In the genomic region with DNA sequence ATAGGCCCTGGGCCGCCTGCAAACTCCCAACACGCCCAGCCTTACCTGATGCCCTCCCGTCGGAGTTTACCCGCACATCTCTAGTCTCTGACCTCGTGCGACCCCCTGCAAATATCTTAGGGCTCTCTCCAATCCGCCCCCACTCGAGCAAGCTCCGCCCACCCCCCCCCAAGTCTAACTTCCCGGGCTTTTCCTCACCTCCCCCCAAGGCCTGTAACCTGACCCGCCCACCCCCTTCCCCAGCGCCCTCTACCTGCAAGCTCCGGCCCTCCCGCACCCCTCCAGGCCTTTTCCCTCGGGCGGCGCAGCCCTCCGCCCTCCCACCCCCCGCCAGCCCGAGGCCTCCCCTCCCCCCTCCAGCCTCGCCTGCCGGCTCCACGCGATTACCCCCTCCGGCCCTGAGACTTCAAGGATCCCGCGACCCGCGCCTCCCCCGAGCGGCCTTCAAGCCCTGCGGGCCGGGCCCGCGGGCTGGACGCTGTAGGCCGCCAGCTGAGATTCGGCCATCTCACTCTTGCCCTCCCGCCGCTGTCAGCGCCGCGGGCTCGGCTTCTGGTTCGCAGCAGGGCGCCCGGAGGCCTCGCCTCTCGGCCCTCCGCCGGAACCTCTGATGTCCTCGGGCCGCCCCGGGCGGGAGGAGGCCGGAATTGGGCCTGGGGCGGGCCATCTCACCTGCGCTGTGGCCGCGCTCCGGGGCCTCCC, we compare ENCODE assay signal across 8 mouse cellular contexts. TPM values are rescaled to one million over a fixed set of nuclear protein-coding genes. Genes with fewer than 3 reads are reported as not detected.
DNase-seq lines count a peak whose midpoint lies in the region; ATAC-seq lines count a peak whose summit lies in the region.

No protein-coding gene starts in this region.

- H3K4me3 ChIP-seq in hindbrain, embryonic 15.5 days, result peak overlapping the region; percentile 98
- peak overlapping the region; percentile 98 for H3K4me3 ChIP-seq in liver, embryonic 15.5 days (replicated peaks)
- H3K4me3 ChIP-seq in stomach, embryonic 14.5 days (ENCODE audit: low read depth, low read length), result peak overlapping the region; percentile 99

- peak overlapping the region; percentile 84 for H3K27ac ChIP-seq in hindbrain, embryonic 15.5 days (replicated peaks)
- H3K27ac ChIP-seq in liver, embryonic 15.5 days (replicated peaks), result peak overlapping the region; percentile 93
- peak overlapping the region; percentile 96 for H3K27ac ChIP-seq in stomach, embryonic 14.5 days (ENCODE audit: low read length)

- H3K4me2 ChIP-seq in hindbrain, embryonic 15.5 days, result peak overlapping the region; percentile 91
- peak overlapping the region; percentile 91 for H3K4me2 ChIP-seq in liver, embryonic 15.5 days
- peak overlapping the region; percentile 88 for H3K4me2 ChIP-seq in stomach, embryonic 14.5 days (replicated peaks; ENCODE audit: low read depth, low read length)

- H3K4me1 ChIP-seq in hindbrain, embryonic 15.5 days (replicated peaks), result peaks cover 50% of the 10 kb centered on the region
- H3K4me1 ChIP-seq in liver, embryonic 15.5 days (replicated peaks), result peaks cover 71% of the 10 kb centered on the region
- peaks cover 31% of the 10 kb centered on the region for H3K4me1 ChIP-seq in stomach, embryonic 14.5 days (ENCODE audit: control insufficient read depth, insufficient read depth, low read length)

- H3K27me3 ChIP-seq in hindbrain, embryonic 15.5 days, result no peaks in the 10 kb centered on the region
- H3K27me3 ChIP-seq in liver, embryonic 15.5 days, result no peaks in the 10 kb centered on the region
- no peaks in the 10 kb centered on the region for H3K27me3 ChIP-seq in stomach, embryonic 14.5 days (ENCODE audit: control insufficient read depth, insufficient read depth, low read length)

- peaks cover 9% of the 10 kb centered on the region for H3K36me3 ChIP-seq in hindbrain, embryonic 15.5 days
- peaks cover 37% of the 10 kb centered on the region for H3K36me3 ChIP-seq in liver, embryonic 15.5 days (replicated peaks)
- H3K36me3 ChIP-seq in stomach, embryonic 14.5 days (ENCODE audit: control insufficient read depth, insufficient read depth, low read length), result peaks cover 13% of the 10 kb centered on the region

- peak; percentile 49 for ATAC-seq in hindbrain, embryonic 15.5 days (ENCODE audit: low FRiP score, low read depth)
- peak; percentile 37 for ATAC-seq in liver, embryonic 15.5 days (ENCODE audit: insufficient read depth)
- peak; percentile 37; the same call in 1 of the 2 replicates for ATAC-seq in stomach, embryonic 14.5 days (ENCODE audit: insufficient number of reproducible peaks, insufficient read depth, low FRiP score, low read depth)
- no peak for ATAC-seq in erythroid progenitor cell, adult 5-6 weeks (replicated peaks; ENCODE audit: low FRiP score, poor library complexity, severe bottlenecking)

- no peaks in the 10 kb centered on the region for H3K9me3 ChIP-seq in hindbrain, embryonic 15.5 days
- no peaks in the 10 kb centered on the region for H3K9me3 ChIP-seq in liver, embryonic 15.5 days (replicated peaks)
- H3K9me3 ChIP-seq in stomach, embryonic 14.5 days (ENCODE audit: control insufficient read depth, low read depth, low read length), result no peaks in the 10 kb centered on the region

- DNase-seq in adrenal gland, postnatal 36 days, result peak; percentile 54 to 56
- no peak for DNase-seq in adrenal gland, postnatal 25 days
- DNase-seq in 3134 (ENCODE audit: extremely low read depth, insufficient read length, low spot score), result peak; percentile 54
- peak; percentile 64 for DNase-seq in embryo, embryonic 10 days (ENCODE audit: low spot score)

- H3K9ac ChIP-seq in hindbrain, embryonic 15.5 days, result peak overlapping the region; percentile 98
- H3K9ac ChIP-seq in liver, embryonic 15.5 days, result peak overlapping the region; percentile 98
- peak overlapping the region; percentile 96 for H3K9ac ChIP-seq in stomach, embryonic 14.5 days (replicated peaks; ENCODE audit: low read depth, low read length)

- under 1% methylated on average over 53 of the region's 62 CpGs for WGBS in hindbrain, embryonic 15.5 days
- WGBS in liver, embryonic 15.5 days (ENCODE audit: insufficient replicate concordance), result under 1% methylated on average over 59 of the region's 62 CpGs
- WGBS in stomach, embryonic 14.5 days, result under 1% methylated on average over 61 of the region's 62 CpGs

RNA-seq across cellular contexts. Expression of a gene that starts 0.5 kb away (rescaled TPM):
- total RNA-seq in adrenal gland, postnatal 36 days (2021), result 10 to 100 TPM; 73.9 to 80.0 TPM
- 73.9 and 76.0 TPM in 2 replicates for total RNA-seq in adrenal gland, postnatal 25 days (2021)
- 13.6 and 16.1 TPM in 2 replicates for polyA plus RNA-seq in hindbrain, embryonic 15.5 days (2015; fragmentation: Nextera tagmentation; extraction: Ambion mirVana)
- polyA plus RNA-seq in liver, embryonic 15.5 days (2015; fragmentation: Nextera tagmentation; extraction: Ambion mirVana), result 6.2 and 7.2 TPM in 2 replicates
- polyA plus RNA-seq in stomach, embryonic 14.5 days (2014; fragmentation: Nextera tagmentation; extraction: Ambion mirVana), result 25.1 and 25.7 TPM in 2 replicates
- 24.3 and 25.6 TPM in 2 replicates for total RNA-seq in erythroid progenitor cell, adult 5-6 weeks (2015; ENCODE audit: low replicate concordance)
- total RNA-seq in erythroid progenitor cell, adult 5-6 weeks (2017; ENCODE audit: low replicate concordance), result 11.8 and 16.9 TPM in 2 replicates

RNA-seq across cellular contexts. Expression of a gene that starts 1.0 kb away (rescaled TPM):
- total RNA-seq in adrenal gland, postnatal 36 days (2021), result 10 to 100 TPM; 63.8 to 83.7 TPM
- total RNA-seq in adrenal gland, postnatal 25 days (2021), result 75.1 and 83.9 TPM in 2 replicates
- 62.5 and 65.9 TPM in 2 replicates for polyA plus RNA-seq in hindbrain, embryonic 15.5 days (2015; fragmentation: Nextera tagmentation; extraction: Ambion mirVana)
- 27.9 and 36.1 TPM in 2 replicates for polyA plus RNA-seq in liver, embryonic 15.5 days (2015; fragmentation: Nextera tagmentation; extraction: Ambion mirVana)
- 64.6 and 65.7 TPM in 2 replicates for polyA plus RNA-seq in stomach, embryonic 14.5 days (2014; fragmentation: Nextera tagmentation; extraction: Ambion mirVana)
- total RNA-seq in erythroid progenitor cell, adult 5-6 weeks (2015; ENCODE audit: low replicate concordance), result 7.9 and 13.4 TPM in 2 replicates
- total RNA-seq in erythroid progenitor cell, adult 5-6 weeks (2017; ENCODE audit: low replicate concordance), result 18.4 and 23.1 TPM in 2 replicates

RNA-seq across cellular contexts. Expression of a gene that starts 14.1 kb away (rescaled TPM):
- 1 to 10 TPM; 2.5 to 2.9 TPM for total RNA-seq in adrenal gland, postnatal 36 days (2021)
- total RNA-seq in adrenal gland, postnatal 25 days (2021), result 3.1 and 3.8 TPM in 2 replicates
- 3.1 and 3.6 TPM in 2 replicates for polyA plus RNA-seq in hindbrain, embryonic 15.5 days (2015; fragmentation: Nextera tagmentation; extraction: Ambion mirVana)
- 55.3 and 58.3 TPM in 2 replicates for polyA plus RNA-seq in liver, embryonic 15.5 days (2015; fragmentation: Nextera tagmentation; extraction: Ambion mirVana)
- polyA plus RNA-seq in stomach, embryonic 14.5 days (2014; fragmentation: Nextera tagmentation; extraction: Ambion mirVana), result 4.6 and 5.0 TPM in 2 replicates
- total RNA-seq in erythroid progenitor cell, adult 5-6 weeks (2015; ENCODE audit: low replicate concordance), result 98.7 and 109 TPM in 2 replicates
- total RNA-seq in erythroid progenitor cell, adult 5-6 weeks (2017; ENCODE audit: low replicate concordance), result 54.7 and 70.5 TPM in 2 replicates

RNA-seq across cellular contexts. Expression of a gene that starts 24.5 kb away (rescaled TPM):
- 10 to 100 TPM; 33.9 to 37.4 TPM for total RNA-seq in adrenal gland, postnatal 36 days (2021)
- 19.6 and 22.3 TPM in 2 replicates for total RNA-seq in adrenal gland, postnatal 25 days (2021)
- 18.8 and 24.5 TPM in 2 replicates for polyA plus RNA-seq in hindbrain, embryonic 15.5 days (2015; fragmentation: Nextera tagmentation; extraction: Ambion mirVana)
- 22.8 and 23.1 TPM in 2 replicates for polyA plus RNA-seq in liver, embryonic 15.5 days (2015; fragmentation: Nextera tagmentation; extraction: Ambion mirVana)
- polyA plus RNA-seq in stomach, embryonic 14.5 days (2014; fragmentation: Nextera tagmentation; extraction: Ambion mirVana), result 73.1 and 83.4 TPM in 2 replicates
- 10.9 and 16.2 TPM in 2 replicates for total RNA-seq in erythroid progenitor cell, adult 5-6 weeks (2015; ENCODE audit: low replicate concordance)
- 7.6 and 8.1 TPM in 2 replicates for total RNA-seq in erythroid progenitor cell, adult 5-6 weeks (2017; ENCODE audit: low replicate concordance)

RNA-seq across cellular contexts. Expression of a gene that starts 35.7 kb away (rescaled TPM):
- total RNA-seq in adrenal gland, postnatal 36 days (2021), result under 1 TPM in 1 of 2 experiments, not detected in 1; 0.46 TPM
- total RNA-seq in adrenal gland, postnatal 25 days (2021), result not detected in 2 replicates
- 1.2 and 1.7 TPM in 2 replicates for polyA plus RNA-seq in hindbrain, embryonic 15.5 days (2015; fragmentation: Nextera tagmentation; extraction: Ambion mirVana)
- 8.1 and 8.7 TPM in 2 replicates for polyA plus RNA-seq in liver, embryonic 15.5 days (2015; fragmentation: Nextera tagmentation; extraction: Ambion mirVana)
- polyA plus RNA-seq in stomach, embryonic 14.5 days (2014; fragmentation: Nextera tagmentation; extraction: Ambion mirVana), result 2.8 and 5.0 TPM in 2 replicates
- total RNA-seq in erythroid progenitor cell, adult 5-6 weeks (2015; ENCODE audit: low replicate concordance), result 12.2 and 21.6 TPM in 2 replicates
- 1.1 and 13.2 TPM in 2 replicates for total RNA-seq in erythroid progenitor cell, adult 5-6 weeks (2017; ENCODE audit: low replicate concordance)

Comparison
In these comparisons a context has a peak if more than half of its experiments do, and no peak if none do; other contexts are left out.
1. RNA of a gene that starts 14.1 kb away (total RNA-seq): 54.7 to 109 TPM in erythroid progenitor cell, adult 5-6 weeks; 3.1 to 3.8 TPM in adrenal gland, postnatal 25 days and 2.5 to 2.9 TPM in adrenal gland, postnatal 36 days; every median in the first group is over 10 times any median in the second.
2. Peak in every context shown above with its lines, with median percentiles within 50 percentile points of each other: H3K27ac ChIP-seq, H3K4me2 ChIP-seq, H3K4me3 ChIP-seq and H3K9ac ChIP-seq.